Mouse (Mus musculus): ENCODE measurements around the gene Nlrc3. TPM values are rescaled to one million over a fixed set of nuclear protein-coding genes. Genes with fewer than 3 reads are reported as not detected.

Nlrc3 gene
- polyA plus RNA-seq, 1 experiment from 2014 or later = 1.9 TPM

DNA sequence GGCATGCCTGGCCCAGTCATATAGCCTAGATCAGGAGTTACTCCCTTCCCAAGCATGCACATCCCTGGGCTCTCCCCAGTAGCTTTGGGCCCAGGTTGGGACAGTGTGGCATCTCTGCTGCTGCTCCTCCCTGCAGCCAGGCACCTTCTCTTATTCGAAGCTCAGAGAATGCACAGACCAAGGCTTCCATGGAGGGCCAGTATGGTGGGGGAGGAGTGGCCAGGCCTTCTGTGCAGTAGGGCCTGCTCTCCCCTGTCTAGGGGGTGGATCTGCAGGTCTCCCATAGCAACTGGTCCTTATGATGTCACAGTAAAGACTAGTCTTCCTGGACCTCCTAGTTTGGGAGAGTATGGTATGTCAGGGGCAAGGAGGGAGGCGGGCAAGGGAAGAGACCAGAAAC is 69.0 kb downstream of the Nlrc3 start:
- 68% methylated on average over 2 of the region's 2 CpGs for WGBS
- H3K4me2 ChIP-seq (ENCODE audit: low read depth, low read length) = no peak overlapping the region
- no peak overlapping the region for H3K27ac ChIP-seq (ENCODE audit: low read length)
- no peak overlapping the region for H3K4me3 ChIP-seq (ENCODE audit: low read length)
- peaks cover 5% of the 10 kb centered on the region for H3K4me1 ChIP-seq (replicated peaks; ENCODE audit: control insufficient read depth, insufficient read depth, low read length)
- H3K36me3 ChIP-seq (ENCODE audit: control insufficient read depth, insufficient read depth, low read length) = peaks cover 17% of the 10 kb centered on the region
- no peak overlapping the region for H3K9ac ChIP-seq (ENCODE audit: low read length)
- ATAC-seq (ENCODE audit: low read depth) = no peak
- no peaks in the 10 kb centered on the region for H3K9me3 ChIP-seq (ENCODE audit: control insufficient read depth, low read length)
- no peaks in the 10 kb centered on the region for H3K27me3 ChIP-seq (ENCODE audit: control insufficient read depth, insufficient read depth, low read depth, low read length)

- Histone ChIP-seq H3K36me3 (ENCODE audit: control insufficient read depth, insufficient read depth, low read length) (peaks cover 25% of the 10 kb centered on the region; the same call in 1 of the 2 replicates), H3K9me3 (ENCODE audit: control insufficient read depth, low read length) (no peaks in the 10 kb centered on the region), H3K4me2 (ENCODE audit: low read depth, low read length) (no peak overlapping the region), H3K9ac (ENCODE audit: low read length) (no peak overlapping the region), H3K4me3 (ENCODE audit: low read length) (no peak overlapping the region), H3K27me3 (ENCODE audit: control insufficient read depth, insufficient read depth, low read depth, low read length) (no peaks in the 10 kb centered on the region), H3K4me1 (replicated peaks; ENCODE audit: control insufficient read depth, insufficient read depth, low read length) (no peaks in the 10 kb centered on the region; the same call in 1 of the 2 replicates), H3K27ac (ENCODE audit: low read length) (no peak overlapping the region)
- 88% methylated on average over 1 of the region's 1 CpGs for WGBS
- ATAC-seq (ENCODE audit: low read depth) = no peak
These were observed 79.9 kb downstream of the Nlrc3 start for GRCm38 (mm10) chr16:3896553-3896952.

DNA sequence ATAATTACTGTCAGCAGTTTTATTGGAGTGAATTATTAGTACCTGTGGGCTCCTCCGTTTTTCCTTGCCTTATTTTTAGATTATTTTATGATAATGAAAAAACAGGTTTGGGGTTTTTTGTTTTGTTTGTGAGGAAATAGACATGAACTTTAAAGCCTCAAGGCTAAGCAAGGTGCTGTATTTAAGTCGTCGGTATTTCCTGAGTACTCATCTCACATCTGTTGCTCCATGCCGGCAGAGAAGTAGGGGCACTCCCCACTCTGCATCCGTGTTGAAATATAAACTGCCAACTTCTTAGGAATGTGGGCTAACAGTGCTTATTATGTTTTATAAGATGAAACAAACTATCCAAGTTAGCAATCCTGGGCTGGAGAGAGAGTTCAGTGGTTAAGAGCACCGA is 80.4 kb downstream of the Nlrc3 start:
- H3K4me2 ChIP-seq (ENCODE audit: low read depth, low read length) = no peak overlapping the region
- no peak overlapping the region for H3K27ac ChIP-seq (ENCODE audit: low read length)
- no peak overlapping the region for H3K4me3 ChIP-seq (ENCODE audit: low read length)
- no peaks in the 10 kb centered on the region; the same call in 1 of the 2 replicates for H3K4me1 ChIP-seq (replicated peaks; ENCODE audit: control insufficient read depth, insufficient read depth, low read length)
- ATAC-seq (ENCODE audit: low read depth) = no peak
- H3K9ac ChIP-seq (ENCODE audit: low read length) = no peak overlapping the region
- no peaks in the 10 kb centered on the region for H3K27me3 ChIP-seq (ENCODE audit: control insufficient read depth, insufficient read depth, low read depth, low read length)
- H3K9me3 ChIP-seq (ENCODE audit: control insufficient read depth, low read length) = no peaks in the 10 kb centered on the region
- 75% methylated on average over 6 of the region's 6 CpGs for WGBS
- peaks cover 22% of the 10 kb centered on the region; the same call in 1 of the 2 replicates for H3K36me3 ChIP-seq (ENCODE audit: control insufficient read depth, insufficient read depth, low read length)

GRCm38 (mm10) chr16:3895173-3895792 is 81.1 kb downstream of the Nlrc3 start:
- Histone ChIP-seq H3K27me3 (ENCODE audit: control insufficient read depth, insufficient read depth, low read depth, low read length) (no peaks in the 10 kb centered on the region), H3K36me3 (ENCODE audit: control insufficient read depth, insufficient read depth, low read length) (peaks cover 18% of the 10 kb centered on the region; the same call in 1 of the 2 replicates), H3K27ac (ENCODE audit: low read length) (peak overlapping the region; percentile 63), H3K4me3 (ENCODE audit: low read length) (no peak overlapping the region), H3K4me1 (replicated peaks; ENCODE audit: control insufficient read depth, insufficient read depth, low read length) (no peaks in the 10 kb centered on the region; the same call in 1 of the 2 replicates), H3K9me3 (ENCODE audit: control insufficient read depth, low read length) (no peaks in the 10 kb centered on the region), H3K9ac (ENCODE audit: low read length) (no peak overlapping the region), H3K4me2 (ENCODE audit: low read depth, low read length) (0 out of 2 replicates have a peak overlapping the region, but pooled peaks have one; percentile 3)
- ATAC-seq (ENCODE audit: low read depth) = peak; percentile 71
- WGBS = 73% methylated on average over 9 of the region's 9 CpGs

Small RNA genes within 50 kb of the gene (microRNA-seq; reads per million reads assigned to microRNA genes)
- not detected for gene Gm23493

Other genes starting within 250 kb of the Nlrc3 start
- 44.9 and 48.0 TPM in 2 replicates for gene Zfp263, start 232.5 kb downstream of the Nlrc3 start, polyA plus RNA-seq (2015; fragmentation: Nextera tagmentation; extraction: Ambion mirVana)
- not detected in 2 replicates for gene Olfr15, start 145.8 kb downstream of the Nlrc3 start, polyA plus RNA-seq (2015; fragmentation: Nextera tagmentation; extraction: Ambion mirVana)
- 1.1 and 1.3 TPM in 2 replicates for gene Zfp174, start 129.4 kb downstream of the Nlrc3 start, polyA plus RNA-seq (2015; fragmentation: Nextera tagmentation; extraction: Ambion mirVana)
- gene Naa60, start 104.3 kb downstream of the Nlrc3 start, polyA plus RNA-seq (2015; fragmentation: Nextera tagmentation; extraction: Ambion mirVana) = 48.1 and 49.2 TPM in 2 replicates
- gene Zfp597, start 92.1 kb downstream of the Nlrc3 start, polyA plus RNA-seq (2015; fragmentation: Nextera tagmentation; extraction: Ambion mirVana) = 7.3 and 7.6 TPM in 2 replicates
- gene Gm20695, start 92.0 kb downstream of the Nlrc3 start, polyA plus RNA-seq (2015; fragmentation: Nextera tagmentation; extraction: Ambion mirVana) = 1.5 and 2.0 TPM in 2 replicates
- 9.4 and 11.1 TPM in 2 replicates for gene 1700037C18Rik, start 67.9 kb downstream of the Nlrc3 start, polyA plus RNA-seq (2015; fragmentation: Nextera tagmentation; extraction: Ambion mirVana)
- 22.2 and 23.9 TPM in 2 replicates for gene Cluap1, start 67.8 kb downstream of the Nlrc3 start, polyA plus RNA-seq (2015; fragmentation: Nextera tagmentation; extraction: Ambion mirVana)
- gene Slx4, start 27.1 kb upstream of the Nlrc3 start, polyA plus RNA-seq (2015; fragmentation: Nextera tagmentation; extraction: Ambion mirVana) = 16.5 and 17.0 TPM in 2 replicates
- 3.2 and 4.1 TPM in 2 replicates for gene Dnase1, start 60.3 kb upstream of the Nlrc3 start, polyA plus RNA-seq (2015; fragmentation: Nextera tagmentation; extraction: Ambion mirVana)
- 88.9 and 90.8 TPM in 2 replicates for gene Trap1, start 101.2 kb upstream of the Nlrc3 start, polyA plus RNA-seq (2015; fragmentation: Nextera tagmentation; extraction: Ambion mirVana)
- 31.1 and 31.5 TPM in 2 replicates for gene Crebbp, start 237.4 kb upstream of the Nlrc3 start, polyA plus RNA-seq (2015; fragmentation: Nextera tagmentation; extraction: Ambion mirVana)

Data from lung, embryonic 16.5 days (tissue).